Mouse (Mus musculus) embryonic facial prominence, embryonic 14.5 days (tissue): ENCODE results near the gene Csnk1g2. TPM values are rescaled to one million over a fixed set of nuclear protein-coding genes. Genes with fewer than 3 reads are reported as not detected.

Experiments
- ATAC-seq: fragments of 200-750 bp; cut with Nextera tagmentation; 2 replicates; pipeline ENCODE4 v1.8.0; 2017; ENCODE audit warnings: low read depth, moderate number of reproducible peaks, moderate TSS enrichment
- DNase-seq: peaks from one replicate; pipeline ENCODE4 v3.0.0-alpha.2; 2015; ENCODE audit warnings: low spot score
- H3K27ac ChIP-seq: fragments of 300-500 bp; sonication (generic); replicated peaks from 2 replicates; pipeline ENCODE4 v1.5.1; 2014; ENCODE audit warnings: low read depth, mild to moderate bottlenecking, low read length, moderate library complexity
- H3K27me3 ChIP-seq: fragments of 300-500 bp; sonication (generic); replicated peaks from 2 replicates; pipeline ENCODE4 v1.6.1; 2014; ENCODE audit warnings: low read length; ENCODE audit not compliant: control insufficient read depth, insufficient read depth
- H3K36me3 ChIP-seq: fragments of 300-500 bp; sonication (generic); 2 replicates; pipeline ENCODE4 v1.6.1; 2014; ENCODE audit warnings: low read length, mixed read lengths; ENCODE audit not compliant: control insufficient read depth, insufficient read depth
- H3K4me1 ChIP-seq: fragments of 300-500 bp; sonication (generic); 2 replicates; pipeline ENCODE4 v1.6.1; 2014; ENCODE audit warnings: antibody characterized with exemption, low read length; ENCODE audit not compliant: control insufficient read depth, insufficient read depth
- H3K4me2 ChIP-seq: fragments of 300-500 bp; sonication (generic); 2 replicates; pipeline ENCODE4 v1.6.1; 2014; ENCODE audit warnings: low read depth, mild to moderate bottlenecking, low read length, moderate library complexity, mixed read lengths
- H3K4me3 ChIP-seq: fragments of 300-500 bp; sonication (generic); 2 replicates; pipeline ENCODE4 v1.5.1; 2014; ENCODE audit warnings: low read depth, mild to moderate bottlenecking, low read length
- H3K9ac ChIP-seq: fragments of 300-500 bp; sonication (generic); 2 replicates; pipeline ENCODE4 v1.6.1; 2014; ENCODE audit warnings: low read depth, mild to moderate bottlenecking, low read length, moderate library complexity, mixed read lengths
- H3K9me3 ChIP-seq: fragments of 300-500 bp; sonication (generic); 2 replicates; pipeline ENCODE4 v1.6.1; 2016; ENCODE audit warnings: low read length; ENCODE audit not compliant: control insufficient read depth
- WGBS: fragments of 180-500 bp; shearing (Covaris S2); extraction: QIAGEN DNeasy Blood & Tissue Kit; methylation state at CpG from one replicate; pipeline ENCODE4 v1.1.7; 2014; 5-methylcytosine and 5-hydroxymethylcytosine counted together
- polyA plus RNA-seq: library from polyadenylated mRNA; unstranded; fragments of >200 nt; fragmentation: Nextera tagmentation; extraction: Ambion mirVana; gene quantifications from 2 replicates; pipeline ENCODE4 v1.2.1, GENCODE M21; 2014

Csnk1g2 gene
- polyA plus RNA-seq, 1 experiment from 2014 or later: 104 TPM

GRCm38 (mm10) chr10:80578911-80579310 is 43.7 kb upstream of the Csnk1g2 start:
- H3K27me3 ChIP-seq: no peaks in the 10 kb centered on the region
- H3K9ac ChIP-seq: peak overlapping the region; percentile 76; the same call in 1 of the 2 replicates
- peaks cover 17% of the 10 kb centered on the region for H3K36me3 ChIP-seq
- peak overlapping the region; percentile 91 for H3K27ac ChIP-seq
- 8% methylated on average over 8 of the region's 8 CpGs for WGBS
- H3K4me2 ChIP-seq: peak overlapping the region; percentile 94
- ATAC-seq (peak; percentile 4; the same call in 1 of the 2 replicates), DNase-seq (peak; percentile 83)
- H3K4me1 ChIP-seq: peaks cover 26% of the 10 kb centered on the region
- H3K9me3 ChIP-seq: no peaks in the 10 kb centered on the region
- peak overlapping the region; percentile 88 for H3K4me3 ChIP-seq

- peaks cover 38% of the 10 kb centered on the region for H3K36me3 ChIP-seq
Measured at GRCm38 (mm10) chr10:80583047-80583446, 39.6 kb upstream of the Csnk1g2 start.

GRCm38 (mm10) chr10:80584045-80584488 is 38.6 kb upstream of the Csnk1g2 start:
- H3K4me1 ChIP-seq: peaks cover 7% of the 10 kb centered on the region
- H3K9me3 ChIP-seq: no peaks in the 10 kb centered on the region
- H3K4me2 ChIP-seq: no peak overlapping the region
- no peak overlapping the region for H3K27ac ChIP-seq
- H3K9ac ChIP-seq: no peak overlapping the region
- 59% methylated on average over 12 of the region's 12 CpGs for WGBS
- H3K27me3 ChIP-seq: no peaks in the 10 kb centered on the region
- ATAC-seq (no peak), DNase-seq (no peak)
- peaks cover 38% of the 10 kb centered on the region for H3K36me3 ChIP-seq
- H3K4me3 ChIP-seq: no peak overlapping the region

More at GRCm38 (mm10) chr10:80583047-80583446, 39.6 kb upstream of the Csnk1g2 start:
- no peak for ATAC-seq
- no peaks in the 10 kb centered on the region for H3K9me3 ChIP-seq
- H3K27ac ChIP-seq: no peak overlapping the region
- no peak overlapping the region for H3K9ac ChIP-seq
- H3K27me3 ChIP-seq: no peaks in the 10 kb centered on the region
- H3K4me1 ChIP-seq: 0 out of 2 replicates have a peak, but pooled peaks cover 5% of the 10 kb centered on the region
- WGBS: 77% methylated on average over 5 of the region's 5 CpGs
- no peak overlapping the region for H3K4me2 ChIP-seq
- no peak overlapping the region for H3K4me3 ChIP-seq
- no peak for DNase-seq

GRCm38 (mm10) chr10:80584642-80585552 is 37.7 kb upstream of the Csnk1g2 start:
- 75% methylated on average over 12 of the region's 12 CpGs for WGBS
- Histone ChIP-seq H3K36me3 (peaks cover 38% of the 10 kb centered on the region), H3K9me3 (no peaks in the 10 kb centered on the region), H3K4me1 (peaks cover 11% of the 10 kb centered on the region), H3K27ac (no peak overlapping the region), H3K4me3 (no peak overlapping the region), H3K27me3 (no peaks in the 10 kb centered on the region), H3K4me2 (no peak overlapping the region), H3K9ac (no peak overlapping the region)
- DNase-seq (no peak), ATAC-seq (peak; percentile 30; the same call in 1 of the 2 replicates)

- Histone ChIP-seq H3K4me2 (peak overlapping the region; percentile 13; the same call in 1 of the 2 replicates), H3K27me3 (no peaks in the 10 kb centered on the region), H3K9me3 (no peaks in the 10 kb centered on the region), H3K4me3 (no peak overlapping the region), H3K9ac (no peak overlapping the region), H3K36me3 (peaks cover 38% of the 10 kb centered on the region), H3K4me1 (peaks cover 11% of the 10 kb centered on the region), H3K27ac (no peak overlapping the region)
- 92% methylated on average over 6 of the region's 8 CpGs for WGBS
- DNase-seq (no peak), ATAC-seq (no peak)
Measured at GRCm38 (mm10) chr10:80585581-80585980, 37.1 kb upstream of the Csnk1g2 start.

GRCm38 (mm10) chr10:80586407-80587304 is 36.0 kb upstream of the Csnk1g2 start:
- Histone ChIP-seq H3K27me3 (no peaks in the 10 kb centered on the region), H3K4me3 (no peak overlapping the region; the same call in 1 of the 2 replicates), H3K27ac (peak overlapping the region; percentile 16; the same call in 1 of the 2 replicates), H3K4me2 (peak overlapping the region; percentile 13; the same call in 1 of the 2 replicates), H3K9me3 (no peaks in the 10 kb centered on the region), H3K9ac (peak overlapping the region; percentile 25; the same call in 1 of the 2 replicates), H3K4me1 (peaks cover 11% of the 10 kb centered on the region), H3K36me3 (peaks cover 38% of the 10 kb centered on the region)
- DNase-seq (no peak), ATAC-seq (no peak)
- WGBS: 94% methylated on average over 35 of the region's 51 CpGs

GRCm38 (mm10) chr10:80587305-80587657 is 35.4 kb upstream of the Csnk1g2 start:
- Histone ChIP-seq H3K9ac (no peak overlapping the region), H3K4me2 (no peak overlapping the region), H3K27me3 (no peaks in the 10 kb centered on the region), H3K4me3 (no peak overlapping the region), H3K4me1 (peaks cover 11% of the 10 kb centered on the region), H3K27ac (peak overlapping the region; percentile 16; the same call in 1 of the 2 replicates), H3K36me3 (peaks cover 36% of the 10 kb centered on the region), H3K9me3 (no peaks in the 10 kb centered on the region)
- no peak for ATAC-seq
- WGBS: 45% methylated on average over 3 of the region's 4 CpGs
- peak; percentile 44 for DNase-seq
